Mouse (Mus musculus) cortical plate, adult 2 months (tissue): ENCODE results near the gene Cnot10.

Experiments used
- CTCF ChIP-seq: fragments of 200-500 bp; IDR thresholded peaks from 2 replicates; pipeline ENCODE4 v1.5.1; 2011; ENCODE audit warnings: mild to moderate bottlenecking, control low read depth, low read length; ENCODE audit not compliant: insufficient read depth; ENCODE audit errors: extremely low read depth
- POLR2A ChIP-seq: fragments of 200-500 bp; IDR thresholded peaks from 2 replicates; pipeline ENCODE4 v1.6.1; 2011; ENCODE audit warnings: mild to moderate bottlenecking, low read length, control low read depth; ENCODE audit not compliant: insufficient read depth; ENCODE audit errors: extremely low read depth

DNA sequence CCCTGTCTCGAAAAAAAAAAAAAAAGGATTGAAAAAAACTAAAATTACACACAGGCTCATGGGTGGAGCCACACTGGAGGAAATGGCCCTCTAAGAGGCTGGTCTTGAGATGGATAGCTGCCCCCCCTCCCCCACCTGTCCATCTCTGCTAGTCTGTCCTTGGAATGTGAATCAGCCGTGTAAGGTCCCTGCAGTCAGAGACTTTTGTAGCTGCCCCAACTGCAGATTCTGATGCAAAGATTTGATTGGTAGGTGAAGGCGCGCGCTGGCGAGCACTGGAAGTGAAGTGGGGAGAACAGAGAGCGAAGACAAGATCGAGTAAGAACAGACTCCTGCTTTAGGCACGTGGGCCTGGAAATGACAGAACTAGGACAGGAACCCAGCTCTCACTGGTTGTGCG is 26.9 kb upstream of the Cnot10 start:
- TF ChIP-seq CTCF = no peak
- TF ChIP-seq POLR2A = no peak
